Mouse (Mus musculus) stomach, postnatal 0 days (tissue): ENCODE measurements at regions not wholly inside any gene's neighbourhood (a gene's known extent, or its start where the extent isn't known, plus 50 kb on each side); places are given as distances from the start of the nearest gene placed in this dataset.

ENCODE experiments used
- CTCF ChIP-seq: IDR thresholded peaks from 2 replicates; pipeline ENCODE4 v1.5.1; 2016; ENCODE audit warnings: antibody characterized with exemption, low read depth, mild to moderate bottlenecking, moderate library complexity
- EP300 ChIP-seq: optimal IDR thresholded peaks from 2 replicates; pipeline ENCODE3; 2016; ENCODE audit warnings: antibody characterized with exemption

- TF ChIP-seq CTCF (no peak), EP300 (no peak)
These were observed 88.2 kb upstream of the Ppp1r12a start for GRCm38 (mm10) chr10:108073828-108074227.
